Mouse (Mus musculus) right cerebral cortex, postnatal 10 days (tissue): ENCODE measurements at regions not wholly inside any gene's neighbourhood (a gene's known extent, or its start where the extent isn't known, plus 50 kb on each side); places are given as distances from the start of the nearest gene placed in this dataset.
A peak's percentile ranks its signal among the peaks of the same experiment; 100 is the strongest.

ENCODE experiments used
- DNase-seq, 2 experiments: peaks; one replicate each; pipeline ENCODE4 v3.0.0; 2021; ENCODE audit warnings: low spot score in 2 of 2

GRCm38 (mm10) chr16:76183556-76183955, 161.5 kb upstream of the Samsn1 start:
- DNase-seq, result no peak

GRCm38 (mm10) chr16:76183105-76183504, 161.0 kb upstream of the Samsn1 start:
- DNase-seq, result no peak

DNA sequence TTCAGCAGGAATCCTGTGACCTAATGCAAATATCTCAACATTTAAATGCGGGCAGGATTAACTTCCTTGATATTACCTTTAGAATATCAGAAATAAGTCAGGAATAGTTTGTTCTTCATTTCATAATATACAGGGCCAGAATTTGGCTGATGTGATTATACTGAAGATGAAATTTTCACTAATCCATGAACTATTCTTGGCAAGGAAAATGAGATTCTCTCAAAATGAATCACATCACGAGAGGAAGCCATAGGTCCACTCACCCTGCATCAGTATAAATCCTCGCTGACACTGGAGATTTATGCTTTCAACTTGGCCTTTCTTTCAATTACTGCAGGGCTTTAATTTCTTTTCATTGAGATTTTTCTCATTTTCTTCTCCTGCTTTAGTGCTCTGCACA, 159.5 kb upstream of the Samsn1 start:
- DNase-seq, result no peak

GRCm38 (mm10) chr16:76167651-76168050, 145.6 kb upstream of the Samsn1 start:
- DNase-seq, result no peak

DNA sequence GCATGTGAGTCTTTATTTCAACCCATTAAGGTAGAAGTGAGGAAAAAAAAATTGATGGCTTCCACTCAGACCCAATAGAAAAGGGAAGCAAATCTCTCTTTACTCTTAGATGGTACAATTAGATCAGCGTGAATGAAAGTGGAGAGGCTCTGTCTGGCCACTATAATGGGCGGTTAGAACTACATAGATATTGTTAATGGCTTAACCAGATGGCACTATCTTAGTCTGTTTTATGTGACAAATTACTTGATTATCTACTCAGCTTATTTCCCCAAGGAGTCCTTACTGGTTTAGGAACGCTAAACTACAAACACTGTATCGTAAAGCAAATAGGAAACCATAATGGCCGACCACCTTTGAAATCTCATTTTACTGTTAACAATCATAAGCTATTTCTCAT, 138.8 kb upstream of the Samsn1 start:
- no peak for DNase-seq

- DNase-seq, result no peak
Measured at GRCm38 (mm10) chr16:76158585-76158984, 136.5 kb upstream of the Samsn1 start.

DNA sequence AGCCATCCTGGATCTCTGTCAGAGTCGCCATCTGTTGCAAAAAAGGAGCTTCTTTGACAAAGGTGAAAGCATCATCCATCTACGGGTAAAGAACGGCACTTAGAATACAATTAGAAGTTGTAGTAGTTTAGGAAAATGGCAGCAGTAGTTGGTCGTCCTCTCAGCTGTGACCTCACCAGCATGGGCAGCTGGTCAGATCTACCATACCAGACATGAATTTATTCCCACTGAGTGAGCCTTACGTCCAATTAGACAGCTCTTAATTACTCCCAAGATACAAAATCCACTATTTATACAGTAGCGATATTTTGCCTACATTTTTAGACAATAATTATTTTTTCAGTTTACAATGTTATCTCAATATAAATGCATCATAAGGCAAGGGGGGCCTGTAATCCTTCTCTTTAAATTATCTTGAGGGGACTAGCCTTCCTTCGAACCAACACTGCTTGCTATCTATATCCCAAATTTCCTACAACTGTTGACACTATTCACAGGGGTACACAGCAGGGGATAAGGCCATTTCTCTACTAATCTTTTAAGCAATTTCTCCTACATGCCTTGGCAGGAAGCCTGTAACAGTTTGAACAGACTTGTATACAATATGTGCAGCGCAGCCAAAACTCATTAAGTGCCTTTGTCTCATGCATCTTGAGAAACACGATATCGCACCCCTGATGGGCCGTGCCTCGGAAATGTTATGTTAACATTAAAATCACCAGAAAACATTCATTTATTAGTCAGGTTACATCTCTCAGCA, 131.9 kb upstream of the Samsn1 start:
- DNase-seq, result peak in 1 of 2 experiments; percentile 24

GRCm38 (mm10) chr16:76149581-76149980, 127.5 kb upstream of the Samsn1 start:
- DNase-seq, result no peak

GRCm38 (mm10) chr16:76133892-76134291, 111.8 kb upstream of the Samsn1 start:
- DNase-seq, result no peak

DNA sequence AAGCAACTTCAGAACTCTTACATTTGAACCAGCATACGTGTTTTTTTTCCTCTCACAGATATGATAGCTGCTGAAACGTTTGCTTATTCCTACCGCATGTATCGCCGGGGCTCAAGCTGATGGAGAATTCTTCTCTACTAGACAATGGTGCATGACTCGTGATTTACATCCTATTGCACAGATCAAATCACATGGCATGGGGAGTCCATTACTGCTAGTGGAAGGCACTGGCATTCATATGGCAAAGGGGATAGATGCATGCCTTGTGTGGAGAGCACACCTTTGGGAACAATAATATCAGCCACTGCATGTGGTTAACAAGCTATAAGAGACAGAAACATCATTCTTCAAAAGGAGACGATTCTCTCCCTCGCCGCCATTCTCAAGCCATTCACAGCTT, 108.4 kb upstream of the Samsn1 start:
- no peak for DNase-seq

DNA sequence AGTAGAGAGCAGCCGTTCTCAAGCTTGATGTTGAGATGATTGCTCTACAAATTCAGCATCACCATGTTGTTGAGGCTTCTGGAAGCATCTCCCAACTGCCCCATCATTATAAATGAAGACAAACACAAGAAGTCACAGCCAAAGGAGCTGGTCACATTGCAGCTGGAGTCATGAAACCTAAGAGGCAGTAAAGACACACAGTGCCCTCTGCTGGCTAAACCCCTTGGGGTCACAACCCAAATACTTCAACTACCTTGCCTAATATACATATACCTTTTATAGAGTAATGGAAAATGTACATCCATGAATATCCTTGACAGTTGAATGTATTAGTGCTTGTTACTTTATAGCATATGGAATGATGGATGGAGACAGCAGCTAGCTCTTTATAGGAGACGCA, 107.9 kb upstream of the Samsn1 start:
- no peak for DNase-seq

DNA sequence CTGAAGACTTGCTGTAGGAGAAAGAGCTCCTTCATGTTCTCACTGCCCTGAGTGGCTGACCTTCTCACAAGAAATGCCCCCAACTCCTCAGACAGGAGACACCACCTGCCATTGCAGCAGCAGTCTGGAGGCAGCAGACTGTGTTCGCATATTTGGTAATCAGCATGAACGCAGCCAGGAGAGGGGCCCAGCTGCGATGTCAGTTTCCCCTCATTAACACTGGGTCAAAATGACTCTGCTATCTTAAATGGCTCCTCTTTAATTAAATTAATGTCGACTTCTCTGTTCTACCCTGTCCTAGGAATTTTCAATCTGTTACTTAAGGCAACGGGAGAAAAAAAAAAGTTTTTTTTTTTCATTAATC, 100.9 kb upstream of the Samsn1 start:
- no peak for DNase-seq

GRCm38 (mm10) chr16:76122172-76123020, 100.3 kb upstream of the Samsn1 start:
- DNase-seq, result no peak

DNA sequence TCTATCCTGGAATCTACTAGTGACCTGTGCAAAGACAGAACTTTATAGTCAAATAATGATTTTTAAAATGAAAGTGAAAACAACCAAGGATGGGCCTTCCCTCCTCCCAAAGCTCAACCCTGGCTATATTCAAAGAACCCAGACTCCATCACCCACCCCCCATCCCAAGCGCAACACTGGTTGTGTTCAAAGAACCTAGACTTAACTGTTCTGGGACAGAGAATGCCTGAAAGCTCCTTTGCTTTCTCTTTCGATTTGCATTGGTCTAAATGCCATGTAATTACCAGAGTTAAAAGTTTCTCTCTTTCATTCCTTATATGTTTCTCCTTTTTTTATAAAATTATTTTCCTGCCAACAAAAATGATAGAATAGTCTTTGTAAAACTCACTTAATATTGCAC, 98.6 kb upstream of the Samsn1 start:
- no peak for DNase-seq

DNA sequence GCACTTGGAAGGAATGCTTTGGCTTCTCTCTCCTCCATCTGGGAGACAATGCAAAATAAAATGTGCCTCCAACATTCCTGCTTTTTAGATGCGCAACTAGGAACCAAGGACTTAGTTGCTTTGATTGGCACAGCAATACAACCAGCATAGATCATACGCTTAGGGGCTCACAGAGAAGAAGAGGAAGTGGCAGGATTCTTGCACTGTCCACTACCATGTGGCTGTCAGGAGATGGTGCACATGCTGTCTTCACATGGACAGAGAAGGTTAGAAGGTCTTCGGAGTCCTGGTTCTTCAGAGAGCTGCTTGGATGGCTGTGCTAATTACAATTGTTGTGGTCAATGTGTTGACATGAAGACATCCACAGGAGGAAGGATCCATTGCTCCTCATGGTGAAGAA, 88.3 kb upstream of the Samsn1 start:
- DNase-seq, result no peak

- no peak for DNase-seq
Measured at GRCm38 (mm10) chr16:76108464-76108863, 86.4 kb upstream of the Samsn1 start.

GRCm38 (mm10) chr16:76104673-76105072, 82.6 kb upstream of the Samsn1 start:
- no peak for DNase-seq

GRCm38 (mm10) chr16:76101773-76102172, 79.7 kb upstream of the Samsn1 start:
- DNase-seq, result no peak

GRCm38 (mm10) chr16:76097808-76098207, 75.7 kb upstream of the Samsn1 start:
- DNase-seq, result no peak

GRCm38 (mm10) chr16:76096363-76096762, 74.3 kb upstream of the Samsn1 start:
- no peak for DNase-seq

- no peak for DNase-seq
Measured at GRCm38 (mm10) chr16:76085363-76085762, 63.3 kb upstream of the Samsn1 start.

GRCm38 (mm10) chr16:76082465-76082864, 60.4 kb upstream of the Samsn1 start:
- no peak for DNase-seq
